Mouse (Mus musculus) mouse embryonic stem cell (cell line): Measurements from ENCODE around the gene Zzz3.

Source experiments
- in situ Hi-C, 2 experiments: fragments of 300-500 bp; cut with MboI; formaldehyde crosslinking; loops; 1 replicate in 1 of 2; 3 replicates in 1 of 2; pipeline ENCODE4 v1.14.3; 2019 to 2020; ENCODE audit warnings: low sequenced_read_pairs in 2 of 2, low pct_unique_long_range_greater_than_20kb in 1 of 2, mixed read lengths in 1 of 2; ENCODE audit not compliant: unreplicated experiment in 1 of 2

Gene Zzz3

GRCm38 (mm10) chr3:152480336-152480735 is 85.1 kb downstream of the Zzz3 start:
- in situ Hi-C loops = no loop called here

- in situ Hi-C loops = no loop called here
Observed at GRCm38 (mm10) chr3:152482182-152482581, 86.9 kb downstream of the Zzz3 start.

- in situ Hi-C loops = no loop called here
Observed at GRCm38 (mm10) chr3:152483800-152484199, 88.5 kb downstream of the Zzz3 start.

- in situ Hi-C loops = no loop called here
Observed at GRCm38 (mm10) chr3:152484206-152484605, 88.9 kb downstream of the Zzz3 start.

GRCm38 (mm10) chr3:152488964-152489363 is 93.7 kb downstream of the Zzz3 start:
- in situ Hi-C loops = no loop called here

- in situ Hi-C loops = no loop called here
Observed at GRCm38 (mm10) chr3:152490423-152490822, 95.2 kb downstream of the Zzz3 start.

- in situ Hi-C loops = no loop called here
Observed at GRCm38 (mm10) chr3:152492241-152492640, 97.0 kb downstream of the Zzz3 start.

- in situ Hi-C loops = no loop called here
Observed at GRCm38 (mm10) chr3:152493813-152494212, 98.5 kb downstream of the Zzz3 start.

GRCm38 (mm10) chr3:152494667-152495360 is 99.5 kb downstream of the Zzz3 start:
- in situ Hi-C loops = no loop called here

- in situ Hi-C loops = no loop called here
Observed at GRCm38 (mm10) chr3:152495415-152495898, 100.2 kb downstream of the Zzz3 start.

GRCm38 (mm10) chr3:152497084-152497483 is 101.8 kb downstream of the Zzz3 start:
- in situ Hi-C loops = no loop called here

- in situ Hi-C loops = no loop called here
Observed at GRCm38 (mm10) chr3:152497842-152498241, 102.6 kb downstream of the Zzz3 start.

- in situ Hi-C loops = no loop called here
Observed at GRCm38 (mm10) chr3:152498968-152499696, 103.9 kb downstream of the Zzz3 start.

- in situ Hi-C loops = no loop called here
Observed at GRCm38 (mm10) chr3:152507900-152508299, 112.6 kb downstream of the Zzz3 start.

GRCm38 (mm10) chr3:152508419-152508993 is 113.2 kb downstream of the Zzz3 start:
- in situ Hi-C loops = no loop called here

- in situ Hi-C loops = no loop called here
Observed at GRCm38 (mm10) chr3:152509268-152509667, 114.0 kb downstream of the Zzz3 start.
